Comparison of ENCODE assay signal across 8 mouse cellular contexts in the genomic region with DNA sequence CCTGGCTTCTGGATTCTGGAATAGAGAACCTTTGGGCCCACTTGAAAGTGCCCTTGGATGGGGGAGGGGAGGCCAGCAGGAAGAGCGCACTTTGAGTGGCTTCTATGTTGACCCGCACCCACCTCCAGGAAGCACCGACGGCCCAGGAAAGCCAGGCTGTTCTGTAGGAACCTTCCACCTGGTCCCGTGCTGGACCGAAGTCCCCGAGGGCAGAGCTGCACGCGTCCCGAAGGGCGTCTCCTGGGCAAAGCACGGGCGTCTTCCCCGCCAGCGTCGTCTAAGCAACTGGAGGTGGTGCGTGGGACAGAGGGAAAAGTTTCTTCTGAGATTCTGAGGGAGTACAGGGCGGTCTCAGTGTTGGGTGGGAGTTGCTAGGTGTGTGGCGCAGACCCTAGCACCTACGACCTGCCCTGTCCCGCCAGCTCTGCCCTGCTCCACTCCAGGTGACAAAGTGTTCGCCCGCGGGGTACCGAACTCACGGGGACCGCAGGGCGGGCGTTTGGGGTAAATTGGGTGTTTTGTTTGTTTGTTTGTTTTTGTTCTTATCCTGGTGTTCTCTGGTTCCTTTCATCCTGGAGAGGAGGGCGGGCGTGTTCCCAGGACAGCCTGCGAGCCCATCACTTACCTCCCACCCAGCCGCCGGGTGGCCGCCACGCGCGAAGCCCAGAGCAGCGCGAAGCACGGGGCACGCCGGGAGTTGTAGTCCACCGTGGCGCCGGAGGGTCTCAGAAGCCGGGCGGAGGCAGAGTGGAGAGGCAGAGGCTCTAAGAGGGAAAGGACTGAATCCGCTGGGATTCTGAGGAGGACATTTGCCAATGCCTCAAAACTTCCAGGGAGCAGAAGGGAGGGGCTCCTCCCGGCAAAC. TPM values are rescaled to one million over a fixed set of nuclear protein-coding genes. Genes with fewer than 3 reads are reported as not detected.
DNase-seq lines count a peak whose midpoint lies in the region; ATAC-seq and TF ChIP-seq lines count a peak whose summit lies in the region.

A gene (minus strand): TSS at position 782 of the 865 bp plus-strand sequence.

- TF ChIP-seq POLR2A in cerebellum, adult 2 months (IDR thresholded peaks at IDR 0.05; ENCODE audit: borderline replicate concordance, insufficient read depth, low read length) = no peak
- TF ChIP-seq POLR2A in testis, adult 2 months (IDR thresholded peaks at IDR 0.05; ENCODE audit: control insufficient read depth, low read depth, low read length) = no peak

- 0 out of 2 replicates have a peak within 1 kb of the TSS, but pooled peaks have one; percentile 31 for H3K9ac ChIP-seq in embryonic facial prominence, embryonic 15.5 days
- peak within 1 kb of the TSS; percentile 55 for H3K9ac ChIP-seq in liver, embryonic 13.5 days

- H3K27me3 ChIP-seq in cerebellum, adult 2 months (ENCODE audit: control insufficient read depth, insufficient read depth, low read length) = no peaks in the 10 kb centered on the region
- no peaks in the 10 kb centered on the region for H3K27me3 ChIP-seq in embryonic facial prominence, embryonic 15.5 days
- H3K27me3 ChIP-seq in heart, embryonic 10.5 days (ENCODE audit: insufficient read depth, poor library complexity, severe bottlenecking) = no peaks in the 10 kb centered on the region
- H3K27me3 ChIP-seq in liver, embryonic 13.5 days = peaks cover 28% of the 10 kb centered on the region
- H3K27me3 ChIP-seq in testis, adult 2 months (ENCODE audit: control insufficient read depth, insufficient read depth, low read length) = peaks cover 8% of the 10 kb centered on the region; the same call in 1 of the 2 replicates

- peak within 1 kb of the TSS; percentile 85 for H3K4me2 ChIP-seq in embryonic facial prominence, embryonic 15.5 days (replicated peaks)
- peak within 1 kb of the TSS; percentile 75 for H3K4me2 ChIP-seq in liver, embryonic 13.5 days

- WGBS in cerebellum, adult 2 months = 3% methylated on average over 50 of the region's 50 CpGs
- 3% methylated on average over 50 of the region's 50 CpGs for WGBS in embryonic facial prominence, embryonic 15.5 days
- WGBS in heart, embryonic 10.5 days = 2% methylated on average over 50 of the region's 50 CpGs
- 4% methylated on average over 50 of the region's 50 CpGs for WGBS in liver, embryonic 13.5 days (ENCODE audit: insufficient replicate concordance)

- no peaks in the 10 kb centered on the region for H3K36me3 ChIP-seq in embryonic facial prominence, embryonic 15.5 days
- no peaks in the 10 kb centered on the region for H3K36me3 ChIP-seq in heart, embryonic 10.5 days
- no peaks in the 10 kb centered on the region for H3K36me3 ChIP-seq in liver, embryonic 13.5 days
- H3K36me3 ChIP-seq in testis, adult 2 months (ENCODE audit: control insufficient read depth, insufficient read depth, low read length) = no peaks in the 10 kb centered on the region

- no peaks in the 10 kb centered on the region for H3K9me3 ChIP-seq in embryonic facial prominence, embryonic 15.5 days (replicated peaks)
- H3K9me3 ChIP-seq in heart, embryonic 10.5 days = no peaks in the 10 kb centered on the region
- no peaks in the 10 kb centered on the region for H3K9me3 ChIP-seq in liver, embryonic 13.5 days (replicated peaks)

- no peaks in the 10 kb centered on the region; the same call in 1 of the 2 replicates for H3K4me1 ChIP-seq in cerebellum, adult 2 months (ENCODE audit: control insufficient read depth, insufficient read depth, low read length)
- H3K4me1 ChIP-seq in embryonic facial prominence, embryonic 15.5 days = peaks cover 27% of the 10 kb centered on the region
- H3K4me1 ChIP-seq in heart, embryonic 10.5 days = peaks cover 44% of the 10 kb centered on the region
- peaks cover 21% of the 10 kb centered on the region for H3K4me1 ChIP-seq in liver, embryonic 13.5 days (replicated peaks)
- peaks cover 14% of the 10 kb centered on the region for H3K4me1 ChIP-seq in testis, adult 2 months (ENCODE audit: control insufficient read depth, insufficient read depth, low read length)

- no peak for TF ChIP-seq CTCF in cerebellum, adult 2 months (IDR thresholded peaks at IDR 0.05; ENCODE audit: borderline replicate concordance, insufficient read depth, low read depth, low read length)
- no peak for TF ChIP-seq CTCF in testis, adult 2 months (IDR thresholded peaks at IDR 0.05; ENCODE audit: control insufficient read depth, insufficient read depth, insufficient replicate concordance, low read depth, low read length)

- H3K27ac ChIP-seq in cerebellum, adult 2 months (ENCODE audit: insufficient read depth, low read length) = no peak within 1 kb of the TSS
- peak within 1 kb of the TSS; percentile 63 for H3K27ac ChIP-seq in embryonic facial prominence, embryonic 15.5 days (replicated peaks)
- peak within 1 kb of the TSS; percentile 90 for H3K27ac ChIP-seq in heart, embryonic 10.5 days
- H3K27ac ChIP-seq in liver, embryonic 13.5 days = no peak within 1 kb of the TSS
- H3K27ac ChIP-seq in testis, adult 2 months (ENCODE audit: control insufficient read depth, insufficient read depth, low read depth, low read length) = no peak within 1 kb of the TSS

- peak; percentile 91 for ATAC-seq in embryonic facial prominence, embryonic 15.5 days (ENCODE audit: insufficient number of reproducible peaks, low FRiP score, low TSS enrichment, low read depth)
- ATAC-seq in liver, embryonic 13.5 days (ENCODE audit: low read depth) = peak; percentile 57

- peak; percentile 16 to 21 for DNase-seq in cerebellum, adult 2 months
- no peak for DNase-seq in cerebellum, adult 11-12 months
- DNase-seq in heart, embryonic 10.5 days (ENCODE audit: low spot score) = peak; percentile 88
- peak; percentile 9 to 11 for DNase-seq in kidney, adult 8-10 months
- no peak for DNase-seq in liver, embryonic 13.5 days
- DNase-seq in naive thymus-derived CD4-positive, alpha-beta T cell, adult 2 months (ENCODE audit: low read depth) = peak; percentile 34

- H3K4me3 ChIP-seq in cerebellum, adult 2 months (replicated peaks; ENCODE audit: insufficient read depth, low read depth, low read length) = peak within 1 kb of the TSS; percentile 58
- peak within 1 kb of the TSS; percentile 53 for H3K4me3 ChIP-seq in embryonic facial prominence, embryonic 15.5 days (replicated peaks)
- H3K4me3 ChIP-seq in heart, embryonic 10.5 days = peak within 1 kb of the TSS; percentile 68
- H3K4me3 ChIP-seq in liver, embryonic 13.5 days (replicated peaks) = peak within 1 kb of the TSS; percentile 56
- peak within 1 kb of the TSS; percentile 89 for H3K4me3 ChIP-seq in testis, adult 2 months (ENCODE audit: control insufficient read depth, low read depth, low read length)

RNA-seq across cellular contexts. Expression of the gene that starts here (rescaled TPM):
- 0.14 TPM in 1 of 2 replicates, not detected in the other for polyA plus RNA-seq in cerebellum, adult 2 months (2012; rRNA removed)
- polyA plus RNA-seq in embryonic facial prominence, embryonic 15.5 days (2015; fragmentation: Nextera tagmentation; extraction: Ambion mirVana) = 1.2 and 1.4 TPM in 2 replicates
- 0.84 and 2.0 TPM in 2 replicates for polyA plus RNA-seq in heart, embryonic 10.5 days (2016; fragmentation: Nextera tagmentation; extraction: Ambion mirVana)
- 0.22 and 0.44 TPM in 2 replicates for polyA plus RNA-seq in liver, embryonic 13.5 days (2015; fragmentation: Nextera tagmentation; extraction: Ambion mirVana)
- polyA plus RNA-seq in testis, adult 2 months (2012; rRNA removed) = 0.71 TPM in 1 of 2 replicates, not detected in the other

Comparison
In these comparisons a context has a peak if more than half of its experiments do, and no peak if none do; other contexts are left out.
1. Peak in DNase-seq and H3K4me3 ChIP-seq in cerebellum, adult 2 months; RNA of the gene not detected or under 1 TPM.
2. Peak in ATAC-seq, H3K4me3 ChIP-seq, H3K9ac ChIP-seq and H3K4me2 ChIP-seq in liver, embryonic 13.5 days; RNA of the gene not detected or under 1 TPM.
3. DNase-seq: peak in heart, embryonic 10.5 days (single experiment), kidney, adult 8-10 months (2 of 2) and naive thymus-derived CD4-positive, alpha-beta T cell, adult 2 months (single experiment); none in cerebellum, adult 11-12 months (single experiment) and liver, embryonic 13.5 days (single experiment).
4. H3K27ac ChIP-seq: peak in embryonic facial prominence, embryonic 15.5 days (single experiment) and heart, embryonic 10.5 days (single experiment); none in cerebellum, adult 2 months (single experiment), liver, embryonic 13.5 days (single experiment) and testis, adult 2 months (single experiment).
5. Peak in every context shown above with its lines, with median percentiles within 50 percentile points of each other: H3K4me3 ChIP-seq.